Mouse (Mus musculus): ENCODE results near the gene Nf2. TPM values are rescaled to one million over a fixed set of nuclear protein-coding genes. Genes with fewer than 3 reads are reported as not detected.
A peak's percentile ranks its signal among the peaks of the same experiment; 100 is the strongest.
"Not testable (repeated sequence)": the region's sequence is repeated elsewhere in the genome, so short reads cannot be mapped to it uniquely, and the experiment has no call there.

Gene Nf2
- total and polyA plus RNA-seq, 3 experiments = 87.8 to 130 (median 94.6) TPM

- no peak for DNase-seq
Measured at GRCm38 (mm10) chr11:4838235-4838634, 11.1 kb downstream of the Nf2 start.

GRCm38 (mm10) chr11:4837342-4837741 is 12.0 kb downstream of the Nf2 start:
- DNase-seq = no peak

GRCm38 (mm10) chr11:4836755-4837154 is 12.6 kb downstream of the Nf2 start:
- DNase-seq = peak; percentile 50

GRCm38 (mm10) chr11:4835436-4835835 is 13.9 kb downstream of the Nf2 start:
- peak; percentile 86 for DNase-seq

- DNase-seq = no peak
Measured at GRCm38 (mm10) chr11:4833295-4833939, 15.9 kb downstream of the Nf2 start.

GRCm38 (mm10) chr11:4831066-4831465 is 18.3 kb downstream of the Nf2 start:
- no peak for DNase-seq

- DNase-seq = no peak
Measured at GRCm38 (mm10) chr11:4827916-4828315, 21.4 kb downstream of the Nf2 start.

- DNase-seq = no peak
Measured at GRCm38 (mm10) chr11:4827340-4827739, 22.0 kb downstream of the Nf2 start.

- no peak for DNase-seq
Measured at GRCm38 (mm10) chr11:4826152-4826778, 23.1 kb downstream of the Nf2 start.

- DNase-seq = no peak
Measured at GRCm38 (mm10) chr11:4823655-4824312, 25.6 kb downstream of the Nf2 start.

GRCm38 (mm10) chr11:4822446-4822842 is 26.9 kb downstream of the Nf2 start:
- DNase-seq = not testable (repeated sequence)

- DNase-seq = no peak
Measured at GRCm38 (mm10) chr11:4821492-4822445, 27.6 kb downstream of the Nf2 start.

- DNase-seq = peak; percentile 34
Measured at GRCm38 (mm10) chr11:4814507-4815450, 34.6 kb downstream of the Nf2 start.

GRCm38 (mm10) chr11:4808311-4808710 is 41.0 kb downstream of the Nf2 start:
- DNase-seq = peak; percentile 54

- DNase-seq = no peak
Measured at GRCm38 (mm10) chr11:4806031-4806715, 43.2 kb downstream of the Nf2 start.

- no peak for DNase-seq
Measured at GRCm38 (mm10) chr11:4804921-4805562, 44.3 kb downstream of the Nf2 start.

GRCm38 (mm10) chr11:4803951-4804350 is 45.4 kb downstream of the Nf2 start:
- peak; percentile 34 for DNase-seq

- no peak for DNase-seq
Measured at GRCm38 (mm10) chr11:4803426-4803825, 45.9 kb downstream of the Nf2 start.

GRCm38 (mm10) chr11:4803008-4803407 is 46.3 kb downstream of the Nf2 start:
- DNase-seq = peak; percentile 37

- DNase-seq = not testable (repeated sequence)
Measured at GRCm38 (mm10) chr11:4802401-4802800, 46.9 kb downstream of the Nf2 start.
